Mouse (Mus musculus) kidney, postnatal 36 days (tissue): Measurements from ENCODE around the gene Ldlrad2.
"Not testable (repeated sequence)": the region's sequence is repeated elsewhere in the genome, so short reads cannot be mapped to it uniquely, and the experiment has no call there.

Experiments used
- DNase-seq, 2 experiments: peaks; one replicate each; pipeline ENCODE4 v3.0.0; 2021 to 2022; ENCODE audit warnings: mixed read lengths in 2 of 2

Gene Ldlrad2

DNA sequence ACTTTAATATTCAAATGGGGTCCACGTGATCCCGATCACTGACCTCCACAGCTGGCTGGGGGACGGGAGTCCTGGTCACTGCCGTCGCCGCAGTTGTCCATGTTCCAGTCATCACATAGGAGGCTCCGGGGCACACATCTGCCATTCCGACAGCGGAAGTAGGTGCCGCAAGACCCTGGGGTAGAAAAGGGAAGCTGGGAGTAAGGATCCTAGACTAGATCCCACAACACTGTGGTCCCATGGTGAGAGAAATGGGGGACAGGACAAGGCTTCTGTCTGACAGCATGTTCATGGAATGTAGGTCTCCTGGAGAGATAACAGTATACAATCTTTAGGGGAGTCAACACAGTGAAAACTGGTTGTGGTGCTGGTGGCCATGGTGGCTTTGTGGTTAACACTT, at the start of gene Ldlrad2:
Ldlrad2 (minus strand) TSS at position 101 of the 400 bp plus-strand sequence.
- DNase-seq: no peak

GRCm38 (mm10) chr4:137622847-137623246, 48.5 kb upstream of the Ldlrad2 start:
- DNase-seq: no peak

- DNase-seq: peak; percentile 17 to 18
These were observed 35.9 kb upstream of the Ldlrad2 start for GRCm38 (mm10) chr4:137610256-137610655.

DNA sequence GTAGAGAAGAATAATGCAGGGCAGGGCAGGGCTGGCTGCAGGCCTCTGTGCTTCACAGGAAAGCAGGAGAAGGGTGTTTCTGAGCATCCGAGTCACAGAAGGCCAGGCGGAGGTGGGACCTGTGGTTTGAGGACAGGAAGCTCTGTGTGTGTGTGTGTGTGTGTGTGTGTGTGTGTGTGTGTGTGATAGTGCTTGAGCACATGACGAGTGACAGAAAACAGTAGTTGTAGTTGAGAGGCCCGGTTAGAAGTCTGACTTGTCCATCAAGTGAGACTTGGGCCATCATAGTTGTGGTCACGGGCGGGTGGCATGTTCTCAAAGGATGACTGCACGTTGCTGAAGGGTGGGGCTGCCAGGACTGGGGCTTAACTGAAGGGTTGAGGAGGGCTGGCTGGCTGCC, 35.3 kb upstream of the Ldlrad2 start:
- DNase-seq: peak; percentile 12 to 22

GRCm38 (mm10) chr4:137609281-137609680, 34.9 kb upstream of the Ldlrad2 start:
- DNase-seq: no peak

- DNase-seq: no peak
These were observed 32.7 kb upstream of the Ldlrad2 start for GRCm38 (mm10) chr4:137607023-137607422.

DNA sequence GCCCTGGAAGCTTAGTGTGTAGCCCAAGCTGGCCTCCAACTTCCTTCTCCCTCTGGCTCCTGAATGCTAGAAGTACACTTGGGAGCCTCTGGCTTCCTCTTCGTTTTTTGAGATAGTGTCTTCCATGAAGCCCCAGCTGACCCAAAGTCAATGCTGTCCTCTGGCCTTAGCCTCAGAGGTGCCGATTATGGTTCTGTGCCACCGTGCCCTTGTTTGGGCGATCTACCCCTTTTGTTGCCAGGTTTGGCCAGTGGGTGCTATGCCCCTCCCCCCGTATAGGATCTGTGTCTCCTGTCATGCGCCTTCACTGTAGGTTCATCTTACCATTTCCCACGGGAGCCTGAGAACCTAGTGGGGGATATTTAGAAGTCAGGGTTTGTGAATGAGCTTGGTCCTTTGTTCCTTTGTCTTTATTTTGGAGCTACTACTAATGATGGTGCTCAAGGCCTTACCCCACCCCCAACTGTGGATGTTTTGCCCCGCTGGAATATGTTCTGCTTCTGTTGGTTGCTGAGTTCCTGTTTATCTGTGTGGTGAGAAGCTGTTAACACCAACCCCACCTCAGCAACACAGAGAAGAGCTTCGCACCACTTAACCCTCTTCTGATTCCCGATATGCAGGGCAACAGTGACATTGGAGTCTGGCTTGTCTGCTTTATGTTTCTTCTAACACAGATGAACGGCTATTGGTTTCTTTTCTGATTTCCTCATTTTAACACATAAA, 29.2 kb upstream of the Ldlrad2 start:
- DNase-seq: no peak

DNA sequence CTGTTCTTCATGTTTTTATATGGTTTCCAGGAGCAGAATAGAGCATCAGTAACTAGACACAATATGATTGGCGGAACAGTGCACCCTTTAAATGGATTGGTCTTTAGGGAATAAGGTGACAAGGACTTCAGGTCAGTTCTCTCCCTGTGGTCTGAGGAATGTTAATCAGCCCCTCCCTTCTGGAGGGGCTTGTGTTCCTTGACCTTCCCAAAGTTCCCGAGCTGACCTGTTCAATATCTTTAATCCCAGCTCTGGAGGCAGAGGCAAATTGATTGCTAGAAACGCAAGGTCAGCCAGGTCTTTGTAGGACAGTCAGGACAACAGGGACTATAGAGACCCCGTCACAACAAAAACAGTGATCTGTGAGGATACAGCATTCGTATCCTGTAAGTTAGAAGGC, 24.2 kb upstream of the Ldlrad2 start:
- DNase-seq: no peak

DNA sequence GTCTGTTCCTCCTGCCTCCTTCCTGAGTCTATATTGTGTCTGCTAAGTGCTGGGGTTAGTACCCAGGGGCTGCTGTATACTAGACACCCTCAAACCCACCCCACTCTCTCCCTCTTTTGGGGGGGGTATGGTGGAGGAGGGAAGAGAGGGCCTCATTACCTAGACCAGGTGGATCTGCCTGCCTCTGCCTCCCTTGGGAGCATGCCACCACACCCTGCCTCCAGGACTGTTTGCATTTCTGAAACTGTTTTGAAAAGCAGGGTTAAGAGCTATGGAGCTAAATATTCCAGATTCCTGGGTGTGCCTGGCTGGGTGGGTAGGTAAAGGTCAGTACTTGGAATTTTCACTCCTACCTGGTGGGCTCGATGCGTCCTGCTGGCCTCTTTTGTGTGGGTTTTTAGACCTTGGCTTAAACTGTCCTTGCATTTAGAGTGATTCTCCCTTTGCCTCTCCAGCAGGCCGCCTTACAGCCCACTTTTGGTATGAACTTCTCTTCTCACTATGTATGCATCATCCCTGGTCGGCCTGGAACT, 22.8 kb upstream of the Ldlrad2 start:
- DNase-seq: no peak

- DNase-seq: peak in 1 of 2 experiments; percentile 38
These were observed 20.3 kb upstream of the Ldlrad2 start for GRCm38 (mm10) chr4:137594496-137595270.

GRCm38 (mm10) chr4:137593601-137594495, 19.5 kb upstream of the Ldlrad2 start, which contains the start of gene Usp48:
Gene Usp48, plus strand, starts transcription at chr4:137593755.
- peak; percentile 99 for DNase-seq

DNA sequence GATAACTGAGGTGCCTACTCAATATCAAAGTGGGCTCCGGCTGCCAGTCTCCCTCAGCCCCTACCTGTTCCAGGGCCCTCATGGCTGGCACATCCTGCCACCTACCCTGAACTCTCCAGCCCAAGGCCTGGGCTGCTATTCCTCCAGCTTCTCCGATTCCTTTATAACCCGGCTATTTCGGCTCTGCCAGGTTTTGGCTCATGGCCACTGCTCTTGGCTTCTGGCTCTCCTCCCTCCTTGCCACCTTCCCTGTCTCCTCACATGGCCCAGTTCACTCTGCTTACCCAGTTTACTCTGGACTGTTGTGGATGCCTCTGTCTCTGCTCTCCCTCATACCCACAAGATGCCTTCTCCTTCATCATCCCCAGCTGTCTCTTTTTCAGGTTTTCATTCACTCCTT, 16.6 kb upstream of the Ldlrad2 start:
- no peak for DNase-seq

DNA sequence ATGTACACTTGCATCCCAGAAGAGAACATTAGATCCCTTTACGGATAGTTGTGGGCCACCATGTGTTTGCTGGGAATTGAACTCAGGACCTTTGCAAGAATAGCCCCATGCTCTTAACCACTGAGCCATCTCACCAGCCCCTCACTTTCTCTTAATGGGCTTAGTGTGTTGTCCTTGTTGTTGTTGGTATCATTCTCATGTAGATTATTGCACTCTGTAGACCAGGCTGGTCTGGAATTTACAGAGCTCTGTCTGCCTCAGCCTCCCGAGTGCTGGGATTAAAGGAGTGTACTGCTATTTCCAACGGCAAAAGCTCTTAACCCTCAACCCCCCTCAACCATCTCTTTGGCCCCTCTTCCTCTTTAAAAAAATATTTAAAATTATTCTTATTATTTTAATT, 15.2 kb upstream of the Ldlrad2 start:
- DNase-seq: no peak

DNA sequence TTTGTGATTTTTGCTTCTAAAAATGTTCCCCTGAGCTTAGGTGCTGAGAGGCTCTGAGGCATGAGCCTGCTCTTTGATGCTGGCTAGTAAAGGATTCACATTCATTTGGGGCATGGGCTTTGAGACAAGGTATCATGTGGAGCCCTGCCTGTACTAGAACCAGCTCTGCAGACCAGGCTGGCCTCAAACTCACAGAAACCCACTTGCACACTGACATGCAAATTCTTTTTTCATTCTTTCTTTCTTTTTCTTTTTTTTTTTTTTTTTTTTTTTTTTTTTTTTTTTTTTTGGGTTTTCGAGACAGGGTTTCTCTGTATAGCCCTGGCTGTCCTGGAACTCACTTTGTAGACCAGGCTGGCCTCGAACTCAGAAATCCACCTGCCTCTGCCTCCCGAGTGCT, 14.7 kb upstream of the Ldlrad2 start:
- not testable (repeated sequence) for DNase-seq

- DNase-seq: peak; percentile 17 to 63
These were observed 7.4 kb upstream of the Ldlrad2 start for GRCm38 (mm10) chr4:137581815-137582214.

DNA sequence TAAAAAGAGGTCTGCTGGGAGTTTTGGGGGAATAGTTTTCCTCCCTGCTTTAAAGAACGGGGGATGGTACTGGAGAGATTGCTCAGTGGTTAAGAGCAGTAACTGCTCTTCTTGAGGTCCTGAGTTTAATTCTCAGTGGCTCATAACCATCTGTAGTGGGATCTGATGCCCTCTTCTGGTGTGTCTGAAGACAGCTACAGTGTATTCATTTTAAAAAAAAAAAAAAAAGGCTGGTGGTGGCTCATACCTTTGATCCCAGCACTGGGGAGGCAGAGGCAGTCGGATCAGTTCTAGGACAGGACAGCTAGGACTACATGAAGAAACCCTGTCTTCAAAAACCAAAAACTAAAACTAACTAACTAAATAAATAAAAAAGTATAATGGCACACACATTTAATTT, 5.9 kb upstream of the Ldlrad2 start:
- no peak for DNase-seq

DNA sequence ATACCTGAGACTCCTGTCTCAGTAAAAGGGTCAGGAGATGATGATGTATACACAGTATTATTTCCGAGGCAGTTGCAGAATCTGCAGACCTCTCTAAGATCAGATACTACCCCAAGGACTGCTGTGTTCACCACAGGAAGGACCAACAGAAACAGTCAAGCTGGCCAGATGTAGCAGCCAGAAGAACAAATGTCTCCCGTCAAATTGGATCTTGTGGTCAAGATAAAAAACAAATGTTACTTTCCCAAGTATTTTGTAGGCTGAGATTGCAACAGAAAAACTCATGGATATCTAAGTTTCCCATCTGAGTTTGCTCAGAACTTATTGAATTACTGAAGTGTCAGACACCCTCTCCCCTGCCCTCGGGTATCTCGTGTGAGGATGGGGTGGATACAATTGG, 5.4 kb upstream of the Ldlrad2 start:
- no peak for DNase-seq

DNA sequence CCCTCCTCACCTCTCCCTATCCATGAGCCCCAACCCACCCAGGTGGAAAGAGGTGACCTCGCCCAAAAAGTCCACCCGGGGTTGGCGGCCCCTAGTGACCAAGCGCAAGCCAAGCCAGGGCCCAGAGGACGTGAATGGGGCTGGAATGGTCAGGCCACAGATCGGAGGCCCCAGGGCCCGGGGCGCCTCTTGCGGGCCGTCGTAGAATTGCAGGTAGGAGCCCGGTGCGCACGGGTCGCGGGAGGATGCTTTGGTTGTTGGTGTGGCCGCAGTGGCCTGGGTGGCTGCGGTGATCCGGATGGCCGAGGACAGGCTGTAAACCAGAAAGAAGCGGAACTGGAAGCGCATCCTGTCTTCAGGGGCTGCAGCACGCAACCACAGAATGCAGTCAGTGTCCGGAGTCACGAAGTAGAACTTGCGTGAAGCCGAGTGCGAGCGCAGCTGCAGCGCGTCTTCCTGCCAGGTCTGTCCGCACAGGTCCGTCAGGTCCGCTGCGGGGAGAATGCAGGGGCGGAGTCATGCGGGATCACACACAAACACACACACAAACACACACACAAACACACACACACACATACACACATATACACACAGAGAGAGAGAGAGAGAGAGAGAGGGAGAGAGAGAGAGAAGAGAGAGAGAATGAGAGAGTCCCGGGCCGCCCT, 3.9 kb upstream of the Ldlrad2 start:
- DNase-seq: peak; percentile 44 to 77

DNA sequence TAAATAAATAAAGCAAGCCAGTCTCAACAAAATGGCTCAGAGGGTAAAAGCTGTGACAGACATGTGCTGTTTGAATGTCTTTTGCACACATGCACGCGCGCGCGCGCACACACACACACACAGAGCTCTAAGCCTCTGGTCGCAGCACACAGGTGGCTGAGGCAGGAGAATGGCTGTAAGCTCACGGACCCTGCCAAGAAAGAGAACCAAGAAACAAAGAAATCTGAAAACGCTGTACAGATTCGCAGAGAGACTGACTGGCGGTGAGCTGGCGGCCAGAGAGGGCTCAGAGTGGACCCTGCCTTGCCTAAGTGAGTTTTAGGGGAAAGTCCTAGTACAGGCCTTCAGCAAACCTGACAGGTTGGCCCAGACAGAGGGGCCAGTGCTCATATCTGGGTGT, 3.1 kb upstream of the Ldlrad2 start:
- DNase-seq: no peak

GRCm38 (mm10) chr4:137569873-137570272, 4.5 kb downstream of the Ldlrad2 start:
- no peak for DNase-seq

DNA sequence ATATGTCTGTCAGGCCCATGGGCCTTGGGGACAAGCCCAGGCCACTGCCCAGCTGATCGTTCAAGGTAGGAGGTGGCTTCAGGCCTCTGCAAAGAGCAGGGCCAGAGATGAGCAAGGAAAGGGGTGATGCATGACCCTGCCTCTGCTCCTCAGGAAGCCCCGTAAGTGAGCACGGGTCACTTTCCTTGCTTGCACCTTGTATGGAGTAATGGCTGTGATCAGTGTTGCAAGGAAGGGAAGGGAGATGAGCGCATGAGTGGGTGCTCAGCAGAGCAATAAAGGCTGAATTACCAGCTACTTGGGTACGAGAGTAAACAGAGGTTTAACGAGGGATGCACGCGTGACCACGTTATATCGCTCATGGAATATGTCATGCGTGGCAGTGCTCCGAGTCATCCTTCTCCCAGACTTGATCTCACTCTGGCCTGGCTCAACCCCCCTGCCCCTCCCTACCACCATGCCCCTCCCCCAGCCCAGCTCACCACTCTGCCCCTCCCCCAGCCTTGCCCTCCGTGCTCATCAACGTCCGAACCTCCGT, 17.6 kb downstream of the Ldlrad2 start:
- no peak for DNase-seq

DNA sequence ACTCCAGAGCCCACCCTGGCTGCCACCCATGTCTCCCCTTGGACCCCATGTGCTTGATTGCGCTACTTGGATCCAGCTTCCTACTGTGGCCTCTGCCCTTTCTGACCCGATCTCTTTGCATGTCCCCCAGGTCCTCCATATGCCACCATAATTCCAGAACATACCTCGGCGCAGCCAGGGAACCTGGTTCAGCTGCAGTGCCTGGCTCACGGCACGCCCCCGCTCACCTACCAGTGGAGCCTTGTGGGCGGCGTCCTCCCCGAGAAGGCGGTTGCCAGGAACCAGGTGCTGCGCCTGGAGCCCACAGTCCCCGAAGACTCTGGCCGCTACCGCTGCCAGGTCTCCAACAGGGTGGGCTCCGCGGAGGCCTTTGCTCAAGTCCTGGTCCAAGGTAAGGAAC, 20.9 kb downstream of the Ldlrad2 start:
- no peak for DNase-seq
